Mouse (Mus musculus) forebrain, embryonic 11.5 days (tissue): ENCODE data around the gene Kyat1. TPM values are rescaled to one million over a fixed set of nuclear protein-coding genes. Genes with fewer than 3 reads are reported as not detected.
A peak's percentile ranks its signal among the peaks of the same experiment; 100 is the strongest.

Experiments used
- ATAC-seq: fragments of 200-750 bp; cut with Nextera tagmentation; replicated peaks from 2 replicates; pipeline ENCODE4 v1.8.0; 2017; ENCODE audit warnings: moderate TSS enrichment; ENCODE audit not compliant: low FRiP score
- DNase-seq: peaks from one replicate; pipeline ENCODE4 v3.0.0-alpha.2; 2017; ENCODE audit warnings: low spot score
- H3K27ac ChIP-seq: fragments of 300-500 bp; sonication (generic); 2 replicates; pipeline ENCODE4 v1.5.1; 2014; ENCODE audit warnings: low read depth, low read length
- H3K27me3 ChIP-seq: fragments of 300-500 bp; sonication (generic); 2 replicates; pipeline ENCODE4 v1.6.1; 2014; ENCODE audit warnings: mild to moderate bottlenecking, low read length, mixed read lengths; ENCODE audit not compliant: control insufficient read depth, insufficient read depth
- H3K36me3 ChIP-seq: fragments of 300-500 bp; sonication (generic); 2 replicates; pipeline ENCODE4 v1.6.1; 2014; ENCODE audit warnings: mild to moderate bottlenecking, low read length, moderate library complexity, mixed read lengths; ENCODE audit not compliant: control insufficient read depth, insufficient read depth
- H3K4me1 ChIP-seq: fragments of 300-500 bp; sonication (generic); replicated peaks from 2 replicates; pipeline ENCODE4 v1.6.1; 2014; ENCODE audit warnings: low read length, mixed read lengths; ENCODE audit not compliant: control insufficient read depth, insufficient read depth
- H3K4me2 ChIP-seq: fragments of 300-500 bp; sonication (generic); 2 replicates; pipeline ENCODE4 v1.6.1; 2014; ENCODE audit warnings: low read depth, mild to moderate bottlenecking, low read length, moderate library complexity, mixed read lengths; ENCODE audit not compliant: severe bottlenecking
- H3K4me3 ChIP-seq: fragments of 300-500 bp; sonication (generic); 2 replicates; pipeline ENCODE4 v1.5.1; 2014; ENCODE audit warnings: low read depth, low read length
- H3K9ac ChIP-seq: fragments of 300-500 bp; sonication (generic); 2 replicates; pipeline ENCODE4 v1.6.1; 2014; ENCODE audit warnings: low read length
- H3K9me3 ChIP-seq: fragments of 300-500 bp; sonication (generic); 2 replicates; pipeline ENCODE4 v1.6.1; 2016; ENCODE audit warnings: low read length, mixed read lengths; ENCODE audit not compliant: control insufficient read depth
- WGBS: fragments of 180-500 bp; shearing (Covaris S2); extraction: QIAGEN DNeasy Blood & Tissue Kit; methylation state at CpG from one replicate; pipeline ENCODE4 v1.1.7; 2014; 5-methylcytosine and 5-hydroxymethylcytosine counted together
- polyA plus RNA-seq: library from polyadenylated mRNA; unstranded; fragments of >200 nt; fragmentation: Nextera tagmentation; extraction: Ambion mirVana; gene quantifications from 2 replicates; pipeline ENCODE4 v1.2.1, GENCODE M21; 2014

Gene Kyat1
- polyA plus RNA-seq, 1 experiment from 2014 or later: 8.4 TPM

DNA sequence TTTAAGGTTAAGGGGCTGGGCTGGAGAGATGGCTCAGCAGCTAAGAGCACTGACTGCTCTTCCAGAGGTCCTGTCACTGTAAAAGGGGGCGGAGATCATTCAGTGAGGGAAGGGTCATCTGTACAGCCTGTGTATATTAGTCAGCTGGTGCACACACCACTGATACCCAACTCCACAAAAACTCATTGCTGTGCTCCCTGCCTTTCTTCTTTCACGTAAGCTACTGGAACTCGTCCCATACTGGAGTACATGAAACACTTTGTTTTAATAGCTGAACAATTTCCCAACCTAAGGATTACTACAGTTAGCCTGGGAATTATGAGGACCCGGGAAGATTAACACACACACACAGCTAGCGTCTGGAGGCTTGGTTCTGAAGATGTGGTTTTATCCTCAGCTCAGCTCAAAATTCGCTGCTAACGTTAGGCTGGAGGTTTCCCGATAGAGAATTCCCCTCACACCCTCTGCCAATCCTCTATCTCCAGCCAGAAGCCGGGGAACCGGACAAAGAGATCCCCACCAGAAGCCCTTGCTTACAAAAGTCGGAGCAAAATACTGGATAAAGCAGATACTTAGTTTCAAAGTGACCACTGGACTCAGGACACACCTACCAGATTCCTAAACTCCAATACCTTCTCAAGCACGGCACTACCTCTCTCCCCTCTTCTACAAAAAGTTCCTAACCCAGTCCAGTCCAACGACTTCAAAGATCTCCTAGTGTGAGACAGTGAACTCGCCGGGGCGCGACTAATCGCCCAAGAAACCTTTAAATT is 31.0 kb upstream of the Kyat1 start:
- Histone ChIP-seq H3K36me3 (peaks cover 3% of the 10 kb centered on the region; the same call in 1 of the 2 replicates), H3K4me1 (peaks cover 10% of the 10 kb centered on the region; the same call in 1 of the 2 replicates), H3K9ac (peak overlapping the region; percentile 74), H3K4me2 (peak overlapping the region; percentile 80), H3K27me3 (no peaks in the 10 kb centered on the region), H3K9me3 (no peaks in the 10 kb centered on the region), H3K4me3 (peak overlapping the region; percentile 89), H3K27ac (peak overlapping the region; percentile 48; the same call in 1 of the 2 replicates)
- 7% methylated on average over 18 of the region's 18 CpGs for WGBS
- 0 out of 2 replicates have a peak, but pooled peaks have one; percentile 5 for ATAC-seq
- no peak for DNase-seq

DNA sequence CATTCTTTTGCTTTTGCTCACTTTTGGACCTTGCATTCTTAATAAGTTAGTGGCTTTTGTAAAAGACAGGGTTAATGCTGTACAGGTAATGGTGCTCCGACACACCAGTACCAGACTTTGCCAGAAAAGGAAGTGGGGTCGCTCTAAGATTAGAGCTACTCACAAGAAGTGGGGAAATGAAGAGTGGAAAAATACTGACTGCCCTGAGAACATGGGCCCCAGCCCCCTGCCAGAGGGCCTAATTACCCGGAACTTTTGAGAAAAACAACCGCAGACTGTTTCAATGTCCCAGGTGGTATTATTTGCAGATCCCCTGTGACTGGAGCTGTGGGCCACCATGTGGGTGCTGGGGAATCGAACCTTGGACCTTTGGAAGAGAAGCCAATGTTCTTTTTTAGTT is 29.9 kb upstream of the Kyat1 start:
- no peak overlapping the region for H3K4me2 ChIP-seq
- no peak overlapping the region for H3K27ac ChIP-seq
- ATAC-seq (no peak), DNase-seq (no peak)
- no peaks in the 10 kb centered on the region for H3K27me3 ChIP-seq
- no peak overlapping the region for H3K4me3 ChIP-seq
- H3K36me3 ChIP-seq: no peaks in the 10 kb centered on the region; the same call in 1 of the 2 replicates
- 87% methylated on average over 5 of the region's 5 CpGs for WGBS
- no peaks in the 10 kb centered on the region for H3K9me3 ChIP-seq
- H3K9ac ChIP-seq: no peak overlapping the region
- peaks cover 10% of the 10 kb centered on the region; the same call in 1 of the 2 replicates for H3K4me1 ChIP-seq

DNA sequence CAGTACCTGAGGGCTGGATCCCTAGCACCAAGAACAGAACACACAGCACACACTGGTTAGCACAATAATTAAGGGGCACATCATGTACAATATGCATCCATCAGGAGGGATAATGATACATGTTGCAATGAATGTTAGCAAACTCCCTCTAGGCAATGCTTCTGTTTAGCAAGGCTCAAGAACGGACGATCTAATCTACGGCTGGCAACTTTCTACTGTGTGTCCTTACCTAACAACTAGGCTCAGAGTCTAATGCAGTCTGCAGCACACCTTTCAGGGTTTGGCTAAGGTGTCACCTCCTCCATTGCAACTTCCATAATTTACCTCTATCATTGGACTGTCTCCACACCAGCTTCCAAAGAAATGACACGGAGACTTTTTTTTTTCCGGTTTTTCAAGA is 10.6 kb upstream of the Kyat1 start:
- Histone ChIP-seq H3K9me3 (no peaks in the 10 kb centered on the region), H3K4me2 (no peak overlapping the region), H3K4me3 (no peak overlapping the region), H3K4me1 (no peaks in the 10 kb centered on the region), H3K27me3 (no peaks in the 10 kb centered on the region), H3K9ac (no peak overlapping the region), H3K36me3 (no peaks in the 10 kb centered on the region), H3K27ac (no peak overlapping the region)
- DNase-seq (no peak), ATAC-seq (no peak)
- WGBS: 93% methylated on average over 5 of the region's 5 CpGs

DNA sequence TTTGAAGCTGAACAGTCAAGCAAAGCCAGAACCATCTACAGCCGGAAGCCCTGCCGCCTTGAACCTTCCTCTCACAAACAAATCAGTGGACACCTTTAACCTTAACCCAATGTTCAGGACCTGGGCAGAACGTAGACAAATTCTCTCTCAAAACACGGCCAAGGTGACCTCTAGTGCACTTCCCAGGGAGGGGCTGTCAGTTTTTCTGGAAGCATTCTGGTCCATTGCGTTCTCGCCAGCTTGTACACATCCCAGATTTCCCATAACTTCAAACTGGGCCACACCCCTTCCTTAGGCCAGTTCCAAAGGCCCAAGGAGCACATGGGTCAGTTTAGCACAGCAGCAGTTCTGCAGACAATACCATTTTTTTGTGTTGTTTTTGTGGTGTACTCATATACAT is 9.8 kb upstream of the Kyat1 start:
- no peak overlapping the region for H3K4me2 ChIP-seq
- no peaks in the 10 kb centered on the region for H3K27me3 ChIP-seq
- no peak overlapping the region for H3K27ac ChIP-seq
- H3K4me3 ChIP-seq: no peak overlapping the region
- DNase-seq (no peak), ATAC-seq (no peak)
- no peaks in the 10 kb centered on the region for H3K36me3 ChIP-seq
- H3K9me3 ChIP-seq: no peaks in the 10 kb centered on the region
- no peaks in the 10 kb centered on the region for H3K4me1 ChIP-seq
- H3K9ac ChIP-seq: no peak overlapping the region
- WGBS: 89% methylated on average over 6 of the region's 6 CpGs

DNA sequence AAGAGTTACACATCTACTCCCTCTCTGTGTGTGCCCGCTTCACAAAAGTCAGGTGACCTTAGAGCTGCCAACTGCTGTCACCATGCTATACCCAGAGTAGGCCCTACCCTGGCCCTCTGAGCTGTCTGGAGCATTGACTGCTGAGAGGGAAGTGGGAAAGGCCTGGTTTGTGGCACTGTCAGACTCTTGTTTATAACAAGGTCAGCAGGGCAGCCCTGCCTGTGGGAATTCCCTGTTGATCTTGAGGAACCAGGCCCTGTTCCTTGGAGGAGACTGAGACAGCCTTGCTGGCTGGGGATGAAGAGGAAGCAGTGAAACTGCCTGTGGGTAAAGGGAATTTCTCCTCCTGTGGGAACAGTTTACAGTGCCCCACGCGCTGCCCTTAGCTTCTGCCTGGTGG is 9.1 kb upstream of the Kyat1 start:
- 93% methylated on average over 3 of the region's 3 CpGs for WGBS
- H3K4me2 ChIP-seq: no peak overlapping the region
- H3K36me3 ChIP-seq: no peaks in the 10 kb centered on the region
- DNase-seq (no peak), ATAC-seq (no peak)
- no peak overlapping the region for H3K9ac ChIP-seq
- no peaks in the 10 kb centered on the region for H3K27me3 ChIP-seq
- no peak overlapping the region for H3K27ac ChIP-seq
- H3K9me3 ChIP-seq: no peaks in the 10 kb centered on the region
- no peak overlapping the region for H3K4me3 ChIP-seq
- H3K4me1 ChIP-seq: no peaks in the 10 kb centered on the region

DNA sequence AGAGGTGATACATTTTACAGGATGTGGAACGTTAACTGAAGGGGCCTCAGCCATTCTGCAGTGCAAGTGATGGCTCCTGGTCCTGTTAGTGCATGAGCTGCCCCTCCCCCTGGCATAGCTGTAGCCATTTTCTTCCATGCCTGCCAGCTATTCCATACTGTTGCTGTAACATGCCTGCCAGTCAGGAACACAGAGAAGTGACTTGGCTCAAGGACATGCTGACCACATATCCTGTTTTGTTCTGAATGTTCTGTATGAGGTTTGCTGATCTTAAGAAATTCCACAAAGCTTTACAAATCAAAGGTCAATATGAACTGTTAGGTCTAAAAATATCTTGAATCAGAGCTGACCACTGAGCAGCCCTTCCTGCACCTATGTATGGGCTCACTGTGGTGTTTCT is 7.3 kb upstream of the Kyat1 start:
- ATAC-seq: no peak
- WGBS: 89% methylated on average over 1 of the region's 1 CpGs
- Histone ChIP-seq H3K4me3 (no peak overlapping the region), H3K9me3 (no peaks in the 10 kb centered on the region), H3K4me1 (no peaks in the 10 kb centered on the region), H3K9ac (no peak overlapping the region), H3K27ac (no peak overlapping the region), H3K36me3 (no peaks in the 10 kb centered on the region), H3K4me2 (no peak overlapping the region), H3K27me3 (no peaks in the 10 kb centered on the region)
- no peak for DNase-seq

DNA sequence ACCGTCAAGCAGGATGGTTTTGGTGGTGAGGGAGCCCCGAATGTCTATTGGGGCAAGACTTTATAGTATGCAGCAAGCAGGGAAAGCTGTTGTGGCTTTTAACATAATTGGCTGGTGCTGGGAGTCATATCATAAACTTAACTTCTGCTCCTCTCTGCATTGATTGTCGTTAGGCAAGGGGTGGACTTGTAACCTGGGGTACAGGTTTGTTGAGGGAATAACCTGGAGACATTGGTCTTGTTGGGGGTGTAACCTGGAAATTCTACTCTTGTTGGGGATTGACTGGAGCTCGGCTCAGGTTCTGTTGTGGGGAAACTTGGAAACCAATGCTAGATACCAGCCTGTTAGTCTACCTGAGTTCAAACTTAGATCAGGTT is 6.5 kb upstream of the Kyat1 start:
- DNase-seq (no peak), ATAC-seq (no peak)
- H3K4me3 ChIP-seq: no peak overlapping the region
- WGBS: 79% methylated on average over 4 of the region's 4 CpGs
- no peaks in the 10 kb centered on the region for H3K9me3 ChIP-seq
- H3K36me3 ChIP-seq: no peaks in the 10 kb centered on the region
- H3K4me1 ChIP-seq: no peaks in the 10 kb centered on the region
- no peak overlapping the region for H3K4me2 ChIP-seq
- H3K27me3 ChIP-seq: no peaks in the 10 kb centered on the region
- H3K27ac ChIP-seq: no peak overlapping the region
- no peak overlapping the region for H3K9ac ChIP-seq

DNA sequence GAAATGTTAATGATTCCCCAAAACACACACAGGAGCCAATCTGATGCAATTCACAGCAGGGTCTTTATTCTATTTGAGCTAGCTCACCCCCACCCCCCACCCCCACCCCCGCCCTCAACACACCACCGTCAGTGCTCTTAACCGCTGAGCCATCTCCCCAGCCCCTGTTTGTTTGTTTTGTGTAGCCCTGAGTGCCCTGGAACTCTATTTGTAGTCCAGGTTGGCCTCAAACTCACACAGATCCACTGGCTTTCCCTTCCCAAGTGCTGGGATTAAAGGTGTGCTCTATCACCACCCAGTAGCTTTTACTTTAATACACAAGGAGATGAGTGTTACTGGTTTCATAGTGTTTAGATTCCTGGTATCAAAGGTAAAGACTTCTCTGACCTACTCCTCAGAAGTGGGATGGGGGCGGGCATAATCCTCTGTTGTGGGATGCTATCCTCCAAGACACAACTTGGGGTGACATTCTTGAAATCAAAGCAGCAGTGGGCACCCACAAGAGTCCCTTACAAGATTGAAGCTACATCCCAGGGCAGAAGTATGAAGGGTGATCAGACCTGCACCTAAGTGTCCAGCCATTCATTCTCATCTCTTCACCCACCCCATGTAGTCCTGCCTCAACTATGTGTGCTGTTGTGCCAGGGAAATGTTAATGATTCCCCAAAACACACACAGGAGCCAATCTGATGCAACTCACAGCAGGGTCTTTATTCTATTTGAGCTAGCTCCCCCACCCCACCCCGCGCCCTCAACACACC is 5.9 kb upstream of the Kyat1 start:
- H3K4me3 ChIP-seq: no peak overlapping the region
- 77% methylated on average over 6 of the region's 6 CpGs for WGBS
- DNase-seq: no peak

More for the DNA sequence above, 5.9 kb upstream of the Kyat1 start:
- ATAC-seq: no peak
- H3K4me2 ChIP-seq: no peak overlapping the region
- no peaks in the 10 kb centered on the region for H3K9me3 ChIP-seq
- no peak overlapping the region for H3K9ac ChIP-seq
- no peaks in the 10 kb centered on the region for H3K27me3 ChIP-seq
- H3K4me1 ChIP-seq: no peaks in the 10 kb centered on the region
- no peak overlapping the region for H3K27ac ChIP-seq
- no peaks in the 10 kb centered on the region for H3K36me3 ChIP-seq
